Mouse (Mus musculus) thymus, postnatal 25 days (tissue): Measurements from ENCODE around the gene Pcsk1n.

ENCODE experiments used
- DNase-seq: peaks from one replicate; pipeline ENCODE4 v3.0.0; 2022

Gene Pcsk1n

DNA sequence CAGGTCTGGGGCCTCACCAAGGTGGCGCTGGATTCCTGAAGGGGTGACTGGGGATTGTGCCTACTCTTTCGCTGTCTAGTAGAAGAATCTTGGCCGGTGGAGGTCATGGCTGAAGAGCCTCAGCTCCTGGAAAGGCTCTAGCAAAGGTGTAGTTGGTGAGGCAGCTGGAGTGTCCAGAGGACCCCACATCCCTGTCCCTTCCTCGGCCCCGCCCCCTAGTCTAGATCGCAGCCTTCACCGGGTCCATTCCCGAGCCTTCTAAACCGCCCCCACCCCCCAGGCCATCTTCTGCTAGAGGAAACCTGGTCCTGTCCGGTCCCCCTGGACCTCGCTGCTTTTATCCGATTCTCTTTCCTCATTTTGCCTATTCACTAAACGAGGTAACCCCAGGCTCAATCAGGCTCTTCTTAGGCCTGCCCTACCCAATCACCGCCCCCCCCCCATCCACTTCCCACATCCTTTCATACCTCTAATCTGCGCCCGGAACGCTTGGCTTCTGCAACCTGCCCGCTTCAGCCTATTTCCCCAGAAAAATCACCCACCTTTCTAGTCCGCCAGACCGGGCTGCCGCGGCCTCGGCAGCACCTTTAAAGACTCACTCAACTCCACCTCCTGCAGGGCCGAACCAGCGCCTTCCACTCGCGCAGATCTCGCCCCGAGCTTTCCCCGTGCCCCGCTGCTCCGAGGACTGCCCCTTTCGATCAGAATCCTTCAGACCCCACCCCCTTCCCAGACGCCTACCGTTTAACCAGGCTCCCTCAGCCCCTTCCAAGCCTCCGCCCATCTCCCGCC lies 27.7 kb downstream of the Pcsk1n start, which contains the start of gene Hdac6:
Gene Hdac6 (minus strand): TSS at position 782 of the 792 bp plus-strand sequence.
- DNase-seq = no peak

GRCm38 (mm10) chrX:7947900-7948492 lies 28.4 kb downstream of the Pcsk1n start:
- DNase-seq = peak; percentile 78

- no peak for DNase-seq
These were observed 30.5 kb downstream of the Pcsk1n start for GRCm38 (mm10) chrX:7950091-7950490.

GRCm38 (mm10) chrX:7958868-7959267 lies 39.2 kb downstream of the Pcsk1n start:
- no peak for DNase-seq

DNA sequence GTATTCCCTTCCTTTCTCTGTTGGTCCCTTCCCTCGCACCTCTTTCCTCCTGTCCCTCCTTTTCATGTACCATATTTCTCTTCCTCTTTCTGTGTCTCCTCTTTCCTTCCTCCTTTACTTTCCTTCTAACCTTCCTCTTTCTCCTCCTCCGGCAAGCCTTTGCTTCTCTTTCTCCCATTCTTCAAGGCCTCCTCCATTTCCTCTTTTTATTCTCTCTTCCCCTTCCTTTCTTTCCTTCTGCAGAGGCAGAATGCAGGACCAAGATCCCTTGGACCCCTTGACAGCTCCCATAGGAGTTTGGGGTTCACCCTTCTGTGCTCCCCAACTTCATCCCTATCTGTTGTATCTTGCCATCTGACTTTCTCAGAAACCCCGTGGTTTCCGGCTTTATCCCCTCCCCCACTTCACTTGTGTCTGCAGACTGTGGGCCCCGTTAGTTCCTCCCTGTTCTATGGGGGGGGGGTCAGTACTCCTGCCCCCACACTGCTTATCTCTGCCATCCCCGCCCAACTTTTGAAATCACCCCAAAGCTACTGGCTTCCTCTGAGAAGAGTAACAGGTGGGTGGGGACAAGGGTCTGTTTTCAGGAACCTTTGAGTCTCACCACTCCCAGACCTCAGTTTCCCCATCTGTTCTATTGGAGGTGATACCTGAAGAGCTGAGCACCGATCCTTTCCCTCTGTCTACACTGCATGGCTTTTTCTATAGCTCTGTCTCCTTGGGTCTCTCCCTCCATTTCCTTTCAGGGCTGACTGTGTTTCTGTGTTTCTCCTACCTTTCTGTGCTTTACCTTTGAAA lies 44.4 kb downstream of the Pcsk1n start:
- peak; percentile 38 for DNase-seq

GRCm38 (mm10) chrX:7966161-7966560 lies 46.5 kb downstream of the Pcsk1n start:
- no peak for DNase-seq

GRCm38 (mm10) chrX:7967596-7968201 lies 48.1 kb downstream of the Pcsk1n start:
- DNase-seq = no peak

GRCm38 (mm10) chrX:7968226-7968625 lies 48.6 kb downstream of the Pcsk1n start:
- DNase-seq = no peak

- no peak for DNase-seq
These were observed 49.3 kb downstream of the Pcsk1n start for GRCm38 (mm10) chrX:7968899-7969298.

GRCm38 (mm10) chrX:7971292-7971691 lies 51.7 kb downstream of the Pcsk1n start:
- no peak for DNase-seq
